Mouse (Mus musculus) testis, postnatal 10 days (tissue): ENCODE measurements around the gene Sycn.

Experiments
- DNase-seq: peaks from one replicate; pipeline ENCODE4 v3.0.0; 2021; ENCODE audit warnings: low spot score

Sycn gene

GRCm38 (mm10) chr7:28585001-28585400 is 44.3 kb downstream of the Sycn start:
- no peak for DNase-seq

GRCm38 (mm10) chr7:28586663-28587411 is 46.2 kb downstream of the Sycn start:
- no peak for DNase-seq

- DNase-seq = no peak
These were observed 47.0 kb downstream of the Sycn start for GRCm38 (mm10) chr7:28587644-28588043.
